Mouse (Mus musculus): ENCODE measurements around the gene 6720489N17Rik.
"Not testable (repeated sequence)": the region's sequence is repeated elsewhere in the genome, so short reads cannot be mapped to it uniquely, and the experiment has no call there.

6720489N17Rik gene

DNA sequence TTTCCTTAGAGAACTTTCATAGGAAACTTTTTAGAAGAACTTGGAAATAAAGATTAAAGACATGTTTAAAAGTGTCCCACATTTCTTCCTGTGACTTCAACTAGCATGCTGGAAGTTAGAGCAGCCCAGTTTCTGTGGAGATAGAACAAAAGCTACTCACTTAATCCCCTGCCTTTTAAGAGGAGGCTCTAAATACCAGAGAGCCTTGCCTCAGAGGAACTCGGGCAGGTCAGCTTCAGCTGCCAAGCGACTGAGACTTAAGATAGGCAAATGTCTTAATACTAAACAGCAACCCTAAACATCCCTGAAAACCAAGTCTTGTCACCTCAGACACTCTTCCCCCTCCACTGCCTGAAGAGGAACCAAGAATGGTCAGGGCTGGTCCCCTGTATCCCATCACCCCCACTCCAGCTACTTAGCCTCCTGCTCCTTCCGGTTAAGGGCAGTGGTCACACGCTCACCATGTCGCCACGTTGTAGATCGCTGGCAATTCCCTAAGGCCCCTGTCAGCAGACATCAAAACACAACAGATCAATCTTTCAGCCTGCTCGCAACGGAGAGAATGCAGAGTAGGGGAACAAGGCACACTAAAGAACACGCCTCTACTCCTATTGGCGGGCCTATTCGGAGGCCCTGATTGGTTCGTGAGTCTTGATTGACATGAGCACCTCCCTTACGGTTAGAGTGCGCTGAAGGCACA is at the start of gene 6720489N17Rik:
TSS of gene 6720489N17Rik (minus strand) at position 606 of the 700 bp plus-strand sequence.
- peak; percentile 59 for DNase-seq (ENCODE audit: low read depth, low spot score)

DNA sequence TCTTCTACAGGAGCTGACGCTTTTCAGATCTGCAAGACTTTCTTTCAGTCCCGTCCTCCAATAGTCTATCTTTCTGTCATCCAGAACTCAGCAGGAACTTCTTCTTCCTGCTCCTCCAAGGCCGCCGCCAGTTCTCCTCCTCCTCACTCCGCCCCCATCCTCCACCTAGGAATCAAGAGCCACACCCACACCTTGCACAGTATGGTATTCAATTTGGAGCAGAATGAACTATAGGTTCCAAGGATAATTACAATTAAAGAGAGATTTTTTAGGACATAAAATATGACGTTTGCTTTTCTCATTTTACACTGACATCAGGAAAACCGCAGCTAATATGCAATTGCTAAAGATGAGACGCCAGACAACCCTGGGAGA is 29.4 kb upstream of the 6720489N17Rik start:
- DNase-seq (ENCODE audit: low read depth, low spot score): no peak

DNA sequence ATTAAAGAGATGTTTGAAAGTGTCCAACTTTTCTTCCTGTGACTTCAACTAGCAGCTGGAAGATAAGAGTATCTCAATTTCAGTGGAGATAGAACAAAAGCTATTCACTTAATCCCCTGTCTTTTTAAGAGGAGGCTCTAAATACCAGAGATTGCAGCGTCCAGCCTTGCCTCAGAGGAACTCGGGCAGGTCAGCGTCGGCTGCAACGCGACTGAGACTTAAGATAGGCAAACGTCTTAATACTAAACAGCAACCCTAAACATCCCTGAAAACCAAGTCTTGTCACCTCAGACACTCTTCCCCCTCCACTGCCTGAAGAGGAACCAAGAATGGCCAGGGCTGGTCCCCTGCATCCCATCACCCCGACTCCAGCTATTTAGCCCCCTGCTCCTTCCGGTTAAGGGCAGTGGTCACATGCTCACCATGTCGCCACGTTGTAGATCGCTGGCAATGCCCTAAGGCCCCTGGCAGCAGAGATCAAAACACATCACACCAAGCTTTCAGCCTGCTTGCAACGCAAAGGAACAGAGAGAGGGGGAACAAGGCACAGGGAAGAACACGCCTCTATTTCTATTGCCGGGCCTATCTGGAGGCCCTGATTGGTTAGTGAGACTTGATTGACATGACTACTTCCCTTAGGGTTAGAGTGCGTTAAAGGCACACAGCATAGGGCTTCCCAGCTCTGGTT is 28.8 kb upstream of the 6720489N17Rik start:
- DNase-seq (ENCODE audit: low read depth, low spot score): peak; percentile 66

DNA sequence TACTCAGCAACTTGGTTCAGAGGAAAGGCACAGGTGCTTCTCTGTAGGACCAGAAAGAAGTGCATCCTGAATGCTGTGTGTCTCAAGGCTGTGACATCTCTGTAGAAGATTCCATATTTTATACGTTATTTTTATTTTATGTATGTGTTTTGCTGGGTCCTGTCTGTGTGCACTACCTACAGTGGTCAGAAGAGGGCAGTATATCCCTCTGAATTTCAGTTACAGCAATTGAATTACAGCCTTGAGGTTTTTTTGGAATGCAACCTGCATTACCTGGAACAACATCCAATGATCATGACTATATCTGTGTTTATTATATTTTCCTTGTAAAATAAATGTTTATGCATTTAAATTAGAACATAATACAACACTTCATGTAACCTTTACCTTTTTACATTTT is 3.1 kb upstream of the 6720489N17Rik start:
- peak; percentile 23 for DNase-seq (ENCODE audit: low read depth, low spot score)

DNA sequence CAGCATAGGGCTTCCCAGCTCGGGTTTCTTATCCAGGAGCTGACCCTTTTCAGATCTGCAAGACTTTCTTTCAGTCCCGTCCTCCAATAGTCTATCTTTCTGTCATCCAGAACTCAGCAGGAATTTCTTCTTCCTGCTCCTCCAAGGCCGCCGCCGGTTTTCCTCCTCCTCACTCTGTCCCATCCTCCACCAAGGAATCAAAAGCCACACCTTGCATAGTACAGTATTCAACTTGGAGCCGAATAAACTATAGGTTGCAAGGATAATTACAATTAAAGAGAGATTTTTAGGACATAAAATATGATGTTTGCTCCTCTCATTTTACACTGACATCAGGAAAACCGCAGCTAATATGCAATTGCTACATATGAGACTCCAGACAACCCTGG is 289 bp upstream of the 6720489N17Rik start:
- DNase-seq (ENCODE audit: low read depth, low spot score): not testable (repeated sequence)

DNA sequence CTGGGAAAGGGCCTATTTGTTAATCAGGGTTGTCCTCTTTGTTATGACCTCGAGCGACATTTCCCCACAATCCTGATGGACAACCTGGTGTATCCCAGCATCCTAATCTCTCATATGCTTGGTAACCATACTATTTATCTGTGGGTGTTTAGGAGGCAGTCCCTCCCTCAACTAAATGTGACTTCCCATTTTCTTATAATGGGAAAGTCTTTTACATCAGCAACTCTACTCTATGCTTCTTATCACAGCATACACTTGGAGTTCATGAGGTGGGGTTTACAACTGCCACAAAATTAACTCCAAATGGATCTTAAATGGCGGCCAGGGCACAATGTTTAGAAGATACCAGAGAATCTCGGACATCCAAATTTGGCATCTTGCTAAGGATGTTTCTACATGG is 6.5 kb downstream of the 6720489N17Rik start:
- not testable (repeated sequence) for DNase-seq (ENCODE audit: low read depth, low spot score)

DNA sequence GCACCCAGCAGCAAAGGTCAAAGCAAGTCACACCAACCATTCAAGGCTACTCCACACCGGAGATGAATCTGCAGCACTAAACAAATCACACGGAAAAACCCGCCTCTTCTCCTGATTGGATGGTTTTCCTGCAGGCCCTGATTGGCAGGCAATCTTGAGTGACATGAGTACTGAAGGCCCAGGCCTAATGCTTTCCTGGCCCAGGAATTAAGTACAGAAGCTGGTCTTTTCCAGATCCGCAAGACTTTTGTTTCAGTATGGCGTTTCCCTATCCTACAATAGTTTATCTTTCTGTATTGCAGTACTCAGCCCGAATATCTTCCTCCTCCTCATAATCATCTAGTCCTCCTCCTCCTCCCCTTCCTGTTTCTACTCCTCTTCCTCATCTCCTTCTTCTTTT is 52.9 kb downstream of the 6720489N17Rik start, which contains the start of gene Zfp934:
TSS of gene Zfp934 (minus strand) at position 101 of the 400 bp plus-strand sequence.
- DNase-seq (ENCODE audit: low read depth, low spot score): not testable (repeated sequence)

DNA sequence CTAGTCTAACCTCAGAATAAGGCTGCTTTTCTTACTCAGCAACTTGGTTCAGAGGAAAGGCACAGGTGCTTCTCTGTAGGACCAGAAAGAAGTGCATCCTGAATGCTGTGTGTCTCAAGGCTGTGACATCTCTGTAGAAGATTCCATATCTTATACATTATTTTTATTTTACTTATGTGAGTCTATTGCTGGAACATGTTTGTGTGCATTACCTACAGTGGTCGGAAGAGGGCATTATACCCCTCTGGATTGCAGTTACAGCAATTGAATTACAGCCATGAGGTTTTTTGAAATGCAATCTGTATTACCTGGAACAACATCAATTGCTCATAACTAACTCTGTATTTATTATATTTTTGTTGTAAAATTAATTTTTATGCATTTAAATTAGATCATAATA is 62.3 kb downstream of the 6720489N17Rik start:
- DNase-seq (ENCODE audit: low read depth, low spot score): not testable (repeated sequence)

DNA sequence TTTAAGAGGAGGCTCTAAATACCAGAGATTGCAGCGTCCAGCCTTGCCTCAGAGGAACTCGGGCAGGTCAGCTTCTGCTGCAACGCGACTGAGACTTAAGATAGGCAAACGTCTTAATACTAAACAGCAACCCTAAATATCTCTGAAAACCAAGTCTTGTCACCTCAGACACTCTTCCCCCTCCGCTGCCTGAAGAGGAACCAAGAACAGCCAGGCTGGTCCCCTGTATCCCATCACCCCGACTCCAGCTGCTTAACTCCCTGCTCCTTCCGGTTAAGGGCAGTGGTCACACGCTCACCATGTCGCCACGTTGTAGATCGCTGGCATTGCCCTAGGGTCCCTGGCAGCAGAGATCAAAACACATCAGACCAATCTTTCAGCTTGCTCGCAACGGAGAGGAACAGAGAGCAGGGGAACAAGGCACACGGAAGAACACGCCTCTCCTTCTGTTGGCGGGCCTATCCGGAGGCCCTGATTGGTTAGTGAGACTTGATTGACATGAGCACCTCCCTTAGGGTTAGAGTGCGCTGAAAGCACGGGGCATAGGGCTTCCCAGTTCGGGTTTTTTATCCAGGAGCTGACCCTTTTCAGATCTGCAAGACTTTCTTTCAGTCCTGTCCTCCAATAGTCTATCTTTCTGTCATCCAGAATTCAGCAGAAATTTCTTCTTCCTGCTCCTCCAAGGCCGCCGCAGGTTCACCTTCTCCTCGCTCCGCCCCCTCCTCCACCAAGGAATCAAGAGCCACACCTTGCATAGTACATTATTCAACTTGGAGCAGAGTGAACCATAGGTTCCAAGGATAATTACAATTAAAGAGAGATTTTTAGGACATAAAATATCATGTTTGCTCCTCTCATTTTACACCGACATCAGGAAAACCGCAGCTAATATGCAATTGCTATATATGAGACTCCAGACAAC is 65.5 kb downstream of the 6720489N17Rik start, which contains the start of gene Zfp935:
TSS of gene Zfp935 (minus strand) at position 323 of the 922 bp plus-strand sequence.
- DNase-seq (ENCODE audit: low read depth, low spot score): not testable (repeated sequence)
